Mouse (Mus musculus) brain, embryonic 14.5 days (tissue): ENCODE measurements around the gene Ppp5c.

Experiments
- CTCF ChIP-seq: fragments of 200-500 bp; IDR thresholded peaks from 2 replicates; pipeline ENCODE4 v1.5.1; 2012; ENCODE audit warnings: inconsistent platforms, mild to moderate bottlenecking, moderate library complexity, borderline replicate concordance; ENCODE audit not compliant: insufficient read depth, insufficient read length; ENCODE audit errors: extremely low read depth
- POLR2A ChIP-seq: fragments of 200-500 bp; IDR thresholded peaks from 2 replicates; pipeline ENCODE4 v1.6.1; 2012; ENCODE audit warnings: mild to moderate bottlenecking, inconsistent platforms, borderline replicate concordance; ENCODE audit not compliant: poor library complexity, insufficient read depth, insufficient read length, severe bottlenecking; ENCODE audit errors: extremely low read depth

GRCm38 (mm10) chr7:17015381-17015780 is 12.3 kb downstream of the Ppp5c start:
- peak; percentile 17; the same call in 1 of the 2 replicates for TF ChIP-seq CTCF
- no peak for TF ChIP-seq POLR2A
